Mouse (Mus musculus): Measurements from ENCODE around the gene Banf1. TPM values are rescaled to one million over a fixed set of nuclear protein-coding genes. Genes with fewer than 3 reads are reported as not detected.
"Not testable (repeated sequence)": the region's sequence is repeated elsewhere in the genome, so short reads cannot be mapped to it uniquely, and the experiment has no call there.

The Banf1 gene
- polyA plus RNA-seq, 1 experiment from 2014 or later = 327 TPM

DNA sequence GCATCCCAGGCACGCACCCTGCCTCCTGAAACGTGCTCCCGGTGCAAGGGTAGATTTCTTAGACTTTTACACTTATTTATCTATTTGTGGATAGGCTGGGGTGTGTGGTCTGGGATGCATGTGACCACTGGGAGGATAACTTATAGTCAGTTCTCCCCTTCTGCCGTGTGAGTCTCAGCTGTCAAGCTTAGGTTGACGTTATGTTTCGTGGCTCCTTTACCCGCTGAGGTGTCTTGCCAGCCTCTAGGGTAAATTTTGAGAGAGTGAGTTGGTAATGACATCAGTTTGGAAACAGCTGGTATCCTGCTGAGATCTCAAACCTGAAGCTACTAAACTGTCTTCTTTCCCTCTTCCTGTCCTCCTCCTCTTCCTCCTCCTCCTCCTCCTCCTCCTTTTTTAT is 39.0 kb upstream of the Banf1 start:
- H3K27me3 ChIP-seq (ENCODE audit: control insufficient read depth, insufficient read depth, low read length) = no peaks in the 10 kb centered on the region
- peak overlapping the region; percentile 45 for H3K4me2 ChIP-seq (ENCODE audit: low read depth, low read length)
- no peaks in the 10 kb centered on the region for H3K36me3 ChIP-seq (ENCODE audit: control insufficient read depth, insufficient read depth, low read length)
- peak overlapping the region; percentile 8; the same call in 1 of the 2 replicates for H3K9ac ChIP-seq (replicated peaks; ENCODE audit: low read depth, low read length)
- 19% methylated on average over 7 of the region's 7 CpGs for WGBS
- no peak for ATAC-seq (ENCODE audit: low read depth)
- H3K4me1 ChIP-seq (ENCODE audit: control insufficient read depth, insufficient read depth, low read length) = peaks cover 11% of the 10 kb centered on the region
- H3K9me3 ChIP-seq (ENCODE audit: control insufficient read depth, low read length) = no peaks in the 10 kb centered on the region
- H3K27ac ChIP-seq (ENCODE audit: low read depth, low read length) = peak overlapping the region; percentile 29; the same call in 1 of the 2 replicates
- H3K4me3 ChIP-seq (ENCODE audit: low read depth, low read length) = peak overlapping the region; percentile 23

DNA sequence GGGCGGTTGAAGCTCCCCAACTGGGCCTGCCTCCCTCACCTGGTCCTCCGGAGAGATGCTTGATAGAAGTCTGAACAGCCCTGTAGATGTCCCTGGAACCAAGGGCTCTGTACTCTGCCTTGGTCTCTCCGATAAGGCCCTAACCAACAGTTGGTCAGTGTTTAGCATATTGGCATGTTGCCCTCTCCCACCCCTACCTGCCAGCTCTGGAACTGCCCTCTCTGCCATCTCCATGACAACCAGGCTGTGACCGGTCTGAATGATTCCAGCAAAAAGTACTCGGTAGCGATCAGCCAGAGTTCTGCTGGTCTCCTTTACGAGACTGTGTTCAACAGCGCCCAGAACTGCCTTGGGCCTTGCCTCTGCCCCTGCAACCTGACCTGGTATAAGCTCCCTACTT is 35.3 kb upstream of the Banf1 start, which contains the start of gene Tsga10ip:
Gene Tsga10ip, minus strand, starts transcription at position 234 of the 400 bp plus-strand sequence.
- ATAC-seq (ENCODE audit: low read depth) = no peak
- H3K4me1 ChIP-seq (ENCODE audit: control insufficient read depth, insufficient read depth, low read length) = peaks cover 4% of the 10 kb centered on the region
- no peak within 1 kb of the TSS for H3K4me2 ChIP-seq (ENCODE audit: low read depth, low read length)
- H3K27ac ChIP-seq (ENCODE audit: low read depth, low read length) = no peak within 1 kb of the TSS
- WGBS = 71% methylated on average over 8 of the region's 8 CpGs
- no peak within 1 kb of the TSS for H3K4me3 ChIP-seq (ENCODE audit: low read depth, low read length)
- H3K36me3 ChIP-seq (ENCODE audit: control insufficient read depth, insufficient read depth, low read length) = no peaks in the 10 kb centered on the region
- H3K9ac ChIP-seq (replicated peaks; ENCODE audit: low read depth, low read length) = no peak within 1 kb of the TSS
- H3K9me3 ChIP-seq (ENCODE audit: control insufficient read depth, low read length) = no peaks in the 10 kb centered on the region
- no peaks in the 10 kb centered on the region for H3K27me3 ChIP-seq (ENCODE audit: control insufficient read depth, insufficient read depth, low read length)

DNA sequence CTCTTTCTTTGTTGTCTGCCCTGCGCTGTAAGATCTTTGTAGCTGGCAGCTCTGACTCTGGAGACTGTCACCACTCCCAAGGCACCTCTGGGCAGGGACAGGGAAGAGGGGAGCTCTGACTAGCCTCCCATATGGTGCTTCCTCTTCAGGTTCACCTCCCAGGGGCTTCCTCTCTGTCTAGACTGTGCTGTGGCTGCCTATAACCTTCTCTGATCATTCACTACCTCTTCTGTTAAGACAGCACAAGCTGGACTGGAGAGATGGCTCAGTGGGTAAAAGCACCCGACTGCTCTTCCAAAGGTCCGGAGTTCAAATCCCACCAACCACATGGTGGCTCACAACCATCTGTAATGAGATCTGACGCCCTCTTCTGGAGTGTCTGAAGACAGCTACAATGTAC is 34.1 kb upstream of the Banf1 start:
- not testable (repeated sequence) for H3K36me3 ChIP-seq (ENCODE audit: control insufficient read depth, insufficient read depth, low read length); ATAC-seq (ENCODE audit: low read depth)

DNA sequence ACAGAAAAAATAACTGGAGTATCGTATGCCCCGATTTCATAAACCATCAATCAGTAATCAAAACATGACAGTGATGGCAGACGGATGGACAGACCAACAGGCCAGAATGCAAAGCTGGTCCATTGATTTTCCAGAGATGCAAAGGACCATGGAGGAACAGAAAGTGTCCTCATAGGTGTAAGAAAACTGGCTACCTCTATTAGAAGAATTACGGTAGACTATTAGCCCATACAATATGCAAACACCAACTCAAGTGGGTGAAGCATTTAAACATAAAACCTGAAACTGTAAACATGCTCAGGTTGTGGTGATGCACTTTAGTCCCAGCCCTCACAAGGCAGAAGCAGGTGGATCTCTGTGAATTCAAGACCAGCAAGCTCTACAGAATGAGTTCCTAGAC is 28.4 kb upstream of the Banf1 start:
- Histone ChIP-seq H3K4me3 (ENCODE audit: low read depth, low read length) (no peak overlapping the region), H3K27ac (ENCODE audit: low read depth, low read length) (no peak overlapping the region), H3K36me3 (ENCODE audit: control insufficient read depth, insufficient read depth, low read length) (no peaks in the 10 kb centered on the region), H3K9me3 (ENCODE audit: control insufficient read depth, low read length) (no peaks in the 10 kb centered on the region), H3K4me2 (ENCODE audit: low read depth, low read length) (no peak overlapping the region), H3K27me3 (ENCODE audit: control insufficient read depth, insufficient read depth, low read length) (no peaks in the 10 kb centered on the region), H3K9ac (replicated peaks; ENCODE audit: low read depth, low read length) (no peak overlapping the region), H3K4me1 (ENCODE audit: control insufficient read depth, insufficient read depth, low read length) (no peaks in the 10 kb centered on the region)
- ATAC-seq (ENCODE audit: low read depth) = no peak
- WGBS = 69% methylated on average over 4 of the region's 4 CpGs

More for the DNA sequence above, 34.1 kb upstream of the Banf1 start:
- not testable (repeated sequence) for H3K4me1 ChIP-seq (ENCODE audit: control insufficient read depth, insufficient read depth, low read length); H3K4me3 ChIP-seq (ENCODE audit: low read depth, low read length); H3K9me3 ChIP-seq (ENCODE audit: control insufficient read depth, low read length); H3K9ac ChIP-seq (replicated peaks; ENCODE audit: low read depth, low read length); H3K27me3 ChIP-seq (ENCODE audit: control insufficient read depth, insufficient read depth, low read length); H3K27ac ChIP-seq (ENCODE audit: low read depth, low read length); H3K4me2 ChIP-seq (ENCODE audit: low read depth, low read length)
- WGBS = 82% methylated on average over 4 of the region's 4 CpGs

GRCm38 (mm10) chr19:5394168-5394567 is 27.2 kb upstream of the Banf1 start:
- Histone ChIP-seq H3K9me3 (ENCODE audit: control insufficient read depth, low read length) (no peaks in the 10 kb centered on the region), H3K27ac (ENCODE audit: low read depth, low read length) (no peak overlapping the region), H3K9ac (replicated peaks; ENCODE audit: low read depth, low read length) (no peak overlapping the region), H3K36me3 (ENCODE audit: control insufficient read depth, insufficient read depth, low read length) (no peaks in the 10 kb centered on the region), H3K4me2 (ENCODE audit: low read depth, low read length) (no peak overlapping the region), H3K27me3 (ENCODE audit: control insufficient read depth, insufficient read depth, low read length) (no peaks in the 10 kb centered on the region), H3K4me1 (ENCODE audit: control insufficient read depth, insufficient read depth, low read length) (peaks cover 10% of the 10 kb centered on the region), H3K4me3 (ENCODE audit: low read depth, low read length) (no peak overlapping the region)
- 58% methylated on average over 10 of the region's 10 CpGs for WGBS
- ATAC-seq (ENCODE audit: low read depth) = no peak

DNA sequence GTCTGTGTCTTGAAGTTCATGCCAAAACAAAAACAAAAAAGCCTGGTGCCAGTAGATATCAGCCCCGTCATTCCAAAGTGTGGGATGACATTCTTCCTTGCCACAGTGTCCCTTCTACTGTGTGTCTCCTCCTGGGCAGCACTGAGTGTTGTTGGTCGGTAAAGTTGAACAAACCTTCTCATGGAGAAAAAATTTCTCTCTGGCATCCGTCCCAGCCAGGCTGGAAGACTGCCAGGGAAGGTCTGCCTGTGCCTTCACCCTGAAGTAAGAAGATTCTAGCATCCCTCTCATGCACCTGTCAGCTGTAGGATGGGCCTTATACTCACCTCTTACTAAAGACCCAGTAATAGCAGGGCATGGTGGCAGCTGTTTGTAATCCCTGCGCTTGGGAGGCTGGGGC is 25.9 kb upstream of the Banf1 start:
- H3K27ac ChIP-seq (ENCODE audit: low read depth, low read length) = no peak overlapping the region
- H3K4me3 ChIP-seq (ENCODE audit: low read depth, low read length) = no peak overlapping the region
- H3K9ac ChIP-seq (replicated peaks; ENCODE audit: low read depth, low read length) = no peak overlapping the region
- no peak overlapping the region for H3K4me2 ChIP-seq (ENCODE audit: low read depth, low read length)
- H3K27me3 ChIP-seq (ENCODE audit: control insufficient read depth, insufficient read depth, low read length) = peaks cover 4% of the 10 kb centered on the region; the same call in 1 of the 2 replicates
- H3K36me3 ChIP-seq (ENCODE audit: control insufficient read depth, insufficient read depth, low read length) = no peaks in the 10 kb centered on the region
- WGBS = 66% methylated on average over 4 of the region's 4 CpGs
- H3K4me1 ChIP-seq (ENCODE audit: control insufficient read depth, insufficient read depth, low read length) = peaks cover 11% of the 10 kb centered on the region
- no peaks in the 10 kb centered on the region for H3K9me3 ChIP-seq (ENCODE audit: control insufficient read depth, low read length)
- no peak for ATAC-seq (ENCODE audit: low read depth)

- H3K4me2 ChIP-seq (ENCODE audit: low read depth, low read length) = peak overlapping the region; percentile 86; the same call in 1 of the 2 replicates
- no peaks in the 10 kb centered on the region for H3K36me3 ChIP-seq (ENCODE audit: control insufficient read depth, insufficient read depth, low read length)
- H3K27ac ChIP-seq (ENCODE audit: low read depth, low read length) = no peak overlapping the region
- H3K4me1 ChIP-seq (ENCODE audit: control insufficient read depth, insufficient read depth, low read length) = peaks cover 23% of the 10 kb centered on the region
- no peak overlapping the region for H3K9ac ChIP-seq (replicated peaks; ENCODE audit: low read depth, low read length)
- ATAC-seq (ENCODE audit: low read depth) = no peak
- 90% methylated on average over 8 of the region's 8 CpGs for WGBS
- no peak overlapping the region for H3K4me3 ChIP-seq (ENCODE audit: low read depth, low read length)
- H3K9me3 ChIP-seq (ENCODE audit: control insufficient read depth, low read length) = no peaks in the 10 kb centered on the region
- peaks cover 4% of the 10 kb centered on the region; the same call in 1 of the 2 replicates for H3K27me3 ChIP-seq (ENCODE audit: control insufficient read depth, insufficient read depth, low read length)
These were observed 23.4 kb upstream of the Banf1 start for GRCm38 (mm10) chr19:5390416-5390815.

- no peak overlapping the region for H3K27ac ChIP-seq (ENCODE audit: low read depth, low read length)
- H3K4me3 ChIP-seq (ENCODE audit: low read depth, low read length) = peak overlapping the region; percentile 96; the same call in 1 of the 2 replicates
- WGBS = 47% methylated on average over 12 of the region's 12 CpGs
- H3K27me3 ChIP-seq (ENCODE audit: control insufficient read depth, insufficient read depth, low read length) = peaks cover 4% of the 10 kb centered on the region; the same call in 1 of the 2 replicates
- peak overlapping the region; percentile 86 for H3K4me2 ChIP-seq (ENCODE audit: low read depth, low read length)
- no peaks in the 10 kb centered on the region for H3K9me3 ChIP-seq (ENCODE audit: control insufficient read depth, low read length)
- H3K36me3 ChIP-seq (ENCODE audit: control insufficient read depth, insufficient read depth, low read length) = peaks cover 5% of the 10 kb centered on the region; the same call in 1 of the 2 replicates
- H3K9ac ChIP-seq (replicated peaks; ENCODE audit: low read depth, low read length) = peak overlapping the region; percentile 29; the same call in 1 of the 2 replicates
- no peak for ATAC-seq (ENCODE audit: low read depth)
- H3K4me1 ChIP-seq (ENCODE audit: control insufficient read depth, insufficient read depth, low read length) = peaks cover 23% of the 10 kb centered on the region
These were observed 22.7 kb upstream of the Banf1 start for GRCm38 (mm10) chr19:5389647-5390046.

- WGBS = 3% methylated on average over 43 of the region's 43 CpGs
- Histone ChIP-seq H3K27me3 (ENCODE audit: control insufficient read depth, insufficient read depth, low read length) (peaks cover 4% of the 10 kb centered on the region; the same call in 1 of the 2 replicates), H3K9me3 (ENCODE audit: control insufficient read depth, low read length) (no peaks in the 10 kb centered on the region), H3K4me2 (ENCODE audit: low read depth, low read length) (peak within 1 kb of the TSS; percentile 86), H3K27ac (ENCODE audit: low read depth, low read length) (peak within 1 kb of the TSS; percentile 75), H3K9ac (replicated peaks; ENCODE audit: low read depth, low read length) (peak within 1 kb of the TSS; percentile 90), H3K4me3 (ENCODE audit: low read depth, low read length) (peak within 1 kb of the TSS; percentile 96), H3K36me3 (ENCODE audit: control insufficient read depth, insufficient read depth, low read length) (peaks cover 14% of the 10 kb centered on the region; the same call in 1 of the 2 replicates), H3K4me1 (ENCODE audit: control insufficient read depth, insufficient read depth, low read length) (peaks cover 23% of the 10 kb centered on the region)
- ATAC-seq (ENCODE audit: low read depth) = peak; percentile 97
These were observed 21.7 kb upstream of the Banf1 start, which contains the start of gene Sart1 for GRCm38 (mm10) chr19:5388588-5389242. Sart1 (minus strand) TSS chr19:5388703.

All from neural tube, embryonic 14.5 days (tissue).